Mouse (Mus musculus) cerebellum, adult 2 months (tissue): ENCODE results near the gene Abca12.

Experiments used
- CTCF ChIP-seq: fragments of 200-500 bp; IDR thresholded peaks from 2 replicates; pipeline ENCODE4 v1.5.1; 2011; ENCODE audit warnings: low read depth, mild to moderate bottlenecking, control low read depth, low read length, moderate library complexity, borderline replicate concordance; ENCODE audit not compliant: insufficient read depth
- POLR2A ChIP-seq: fragments of 200-500 bp; IDR thresholded peaks from 2 replicates; pipeline ENCODE4 v1.6.1; 2011; ENCODE audit warnings: low read length, control low read depth, borderline replicate concordance; ENCODE audit not compliant: insufficient read depth

GRCm38 (mm10) chr1:71407711-71408110 is 7.0 kb downstream of the Abca12 start:
- no peak for TF ChIP-seq CTCF
- no peak for TF ChIP-seq POLR2A
